Mouse (Mus musculus): ENCODE data around the gene Secisbp2l. TPM values are rescaled to one million over a fixed set of nuclear protein-coding genes. Genes with fewer than 3 reads are reported as not detected.

Secisbp2l gene
- polyA plus RNA-seq, 1 experiment from 2014 or later: 30.1 TPM

DNA sequence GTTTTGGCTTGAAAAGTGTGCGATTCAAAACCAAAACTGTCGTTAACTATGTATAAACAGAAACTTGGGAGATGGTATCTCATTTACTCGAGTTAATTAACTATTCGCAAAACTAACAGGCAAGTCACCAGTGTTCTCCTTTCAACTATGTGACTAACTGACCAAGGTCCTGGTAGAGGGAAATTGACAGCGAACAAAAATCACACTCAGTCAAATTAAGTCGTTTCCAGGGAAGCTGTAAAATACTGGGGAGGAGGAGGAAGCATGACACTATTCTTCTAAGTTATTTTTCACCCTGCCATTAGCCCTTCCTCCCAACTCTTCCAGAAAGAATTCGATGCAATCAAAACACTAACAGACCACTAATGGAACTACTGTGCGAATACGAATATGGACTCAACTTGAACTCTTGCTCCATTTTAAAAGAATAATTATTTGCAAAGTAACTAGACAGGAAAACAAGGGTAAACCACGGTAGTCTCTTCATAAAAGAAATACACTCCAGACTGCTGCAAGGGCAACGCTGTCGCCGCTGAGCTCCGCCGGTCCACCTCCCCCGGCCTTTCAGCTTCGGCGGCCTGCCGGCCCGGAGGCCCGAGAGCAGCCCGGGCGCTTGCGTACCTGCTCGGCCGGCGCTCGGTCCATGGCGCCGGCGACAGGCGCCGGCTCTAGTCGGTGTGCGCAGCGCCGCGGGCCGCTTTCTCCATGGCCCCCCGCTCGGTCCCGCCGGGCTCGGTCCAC, 522 bp downstream of the Secisbp2l start:
- 4% methylated on average over 43 of the region's 44 CpGs for WGBS
- peak overlapping the region; percentile 95 for H3K9ac ChIP-seq
- no peaks in the 10 kb centered on the region for H3K9me3 ChIP-seq
- H3K27me3 ChIP-seq: no peaks in the 10 kb centered on the region
- H3K4me2 ChIP-seq: peak overlapping the region; percentile 71
- H3K36me3 ChIP-seq (replicated peaks): no peaks in the 10 kb centered on the region
- peak; percentile 27; the same call in 1 of the 2 replicates for ATAC-seq (ENCODE audit: low FRiP score)
- peaks cover 18% of the 10 kb centered on the region for H3K4me1 ChIP-seq
- peak overlapping the region; percentile 94 for H3K4me3 ChIP-seq (replicated peaks)
- peak overlapping the region; percentile 81 for H3K27ac ChIP-seq

DNA sequence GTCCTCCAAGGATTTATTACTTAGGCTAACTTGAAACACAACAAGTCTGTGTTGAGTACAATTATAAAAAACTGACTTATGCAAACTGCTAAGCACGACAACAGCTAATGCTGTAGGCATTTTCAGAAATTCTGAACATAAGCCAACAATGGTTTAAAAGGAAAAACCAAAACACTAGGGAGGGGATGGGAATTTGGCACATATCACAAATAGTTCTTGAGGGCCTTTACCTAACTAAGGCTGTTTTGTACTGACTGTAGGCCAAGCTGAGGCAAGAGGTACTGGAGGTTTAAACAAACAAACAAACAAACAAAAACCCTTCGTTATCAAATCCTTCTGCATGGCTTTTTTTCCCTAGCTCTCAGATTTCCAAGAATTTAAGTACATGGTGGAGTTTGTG, 1.7 kb downstream of the Secisbp2l start:
- Histone ChIP-seq H3K4me2 (peak overlapping the region; percentile 71), H3K36me3 (replicated peaks) (no peaks in the 10 kb centered on the region), H3K9ac (peak overlapping the region; percentile 95; the same call in 1 of the 2 replicates), H3K9me3 (no peaks in the 10 kb centered on the region), H3K4me3 (replicated peaks) (0 out of 2 replicates have a peak overlapping the region, but pooled peaks have one; percentile 94), H3K27ac (no peak overlapping the region), H3K4me1 (peaks cover 18% of the 10 kb centered on the region), H3K27me3 (no peaks in the 10 kb centered on the region)
- no peak for ATAC-seq (ENCODE audit: low FRiP score)
- WGBS: 79% methylated on average over 2 of the region's 2 CpGs

DNA sequence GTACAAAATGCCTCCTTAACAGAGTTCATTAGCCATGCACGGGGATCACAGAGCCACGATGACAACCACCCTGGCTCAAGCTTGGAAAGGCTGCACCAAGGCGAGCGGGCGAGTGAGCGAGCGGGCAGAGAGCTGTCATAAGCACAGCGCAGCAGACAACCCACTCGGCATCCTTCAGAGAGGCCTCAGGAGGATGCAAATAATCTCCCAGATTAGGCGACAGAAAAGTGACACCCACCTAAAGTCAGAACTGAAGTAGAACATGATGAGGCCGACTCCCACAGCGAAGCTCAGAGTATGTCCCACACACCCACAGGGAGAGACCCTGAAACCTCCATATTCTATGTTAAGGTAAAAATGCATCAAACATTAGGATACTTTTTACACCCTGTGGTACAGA, 4.3 kb downstream of the Secisbp2l start:
- Histone ChIP-seq H3K9me3 (no peaks in the 10 kb centered on the region), H3K4me2 (no peak overlapping the region), H3K9ac (no peak overlapping the region), H3K4me3 (replicated peaks) (no peak overlapping the region), H3K27me3 (no peaks in the 10 kb centered on the region), H3K36me3 (replicated peaks) (peaks cover 15% of the 10 kb centered on the region), H3K4me1 (peaks cover 18% of the 10 kb centered on the region), H3K27ac (no peak overlapping the region)
- ATAC-seq (ENCODE audit: low FRiP score): no peak
- 89% methylated on average over 12 of the region's 12 CpGs for WGBS

DNA sequence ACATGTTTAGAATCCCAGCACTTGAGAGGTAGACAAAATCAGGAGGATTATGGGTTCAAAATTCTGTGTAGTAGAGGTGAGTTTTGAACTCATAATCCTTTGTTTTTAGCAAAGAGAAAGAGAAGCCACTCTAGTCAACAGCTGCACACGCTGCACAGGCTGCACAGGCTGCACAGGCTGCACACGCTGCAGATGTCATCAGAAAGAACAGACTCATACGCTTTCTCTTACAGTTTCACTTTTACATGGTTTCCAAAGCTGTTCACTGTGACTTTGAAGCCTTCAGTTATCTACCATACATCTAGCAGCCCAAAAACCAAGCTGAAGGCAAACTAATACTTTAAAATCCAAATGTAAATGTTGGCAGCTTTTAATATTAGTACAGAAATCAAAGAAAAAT, 5.7 kb downstream of the Secisbp2l start:
- Histone ChIP-seq H3K4me1 (peaks cover 18% of the 10 kb centered on the region), H3K36me3 (replicated peaks) (peaks cover 19% of the 10 kb centered on the region), H3K27ac (no peak overlapping the region), H3K4me3 (replicated peaks) (no peak overlapping the region), H3K27me3 (no peaks in the 10 kb centered on the region), H3K9me3 (no peaks in the 10 kb centered on the region), H3K4me2 (no peak overlapping the region), H3K9ac (no peak overlapping the region)
- WGBS: 91% methylated on average over 3 of the region's 3 CpGs
- no peak for ATAC-seq (ENCODE audit: low FRiP score)

DNA sequence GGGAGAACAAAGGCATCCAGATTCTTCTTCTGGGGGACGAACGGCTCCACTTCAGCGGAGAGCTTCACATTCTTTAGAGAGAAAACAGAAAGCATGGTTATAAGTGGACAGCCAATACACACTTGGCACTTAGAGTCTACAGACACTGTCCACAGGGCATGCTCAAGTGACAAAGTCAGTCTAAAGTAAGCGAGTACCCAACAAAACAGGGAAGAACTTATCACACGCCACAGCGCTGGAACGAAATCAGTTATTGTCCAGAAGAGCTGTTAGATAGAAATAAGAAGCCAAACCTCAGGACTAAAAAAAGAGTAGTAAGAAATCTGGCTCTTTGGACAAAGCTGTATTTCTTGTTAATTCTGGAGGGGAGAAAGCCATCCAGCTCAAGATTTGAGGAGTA, 7.0 kb downstream of the Secisbp2l start:
- Histone ChIP-seq H3K27ac (no peak overlapping the region), H3K27me3 (no peaks in the 10 kb centered on the region), H3K4me1 (peaks cover 5% of the 10 kb centered on the region; the same call in 1 of the 2 replicates), H3K9me3 (no peaks in the 10 kb centered on the region), H3K4me2 (no peak overlapping the region), H3K4me3 (replicated peaks) (no peak overlapping the region), H3K36me3 (replicated peaks) (peaks cover 24% of the 10 kb centered on the region), H3K9ac (no peak overlapping the region)
- ATAC-seq (ENCODE audit: low FRiP score): no peak
- 90% methylated on average over 7 of the region's 7 CpGs for WGBS

DNA sequence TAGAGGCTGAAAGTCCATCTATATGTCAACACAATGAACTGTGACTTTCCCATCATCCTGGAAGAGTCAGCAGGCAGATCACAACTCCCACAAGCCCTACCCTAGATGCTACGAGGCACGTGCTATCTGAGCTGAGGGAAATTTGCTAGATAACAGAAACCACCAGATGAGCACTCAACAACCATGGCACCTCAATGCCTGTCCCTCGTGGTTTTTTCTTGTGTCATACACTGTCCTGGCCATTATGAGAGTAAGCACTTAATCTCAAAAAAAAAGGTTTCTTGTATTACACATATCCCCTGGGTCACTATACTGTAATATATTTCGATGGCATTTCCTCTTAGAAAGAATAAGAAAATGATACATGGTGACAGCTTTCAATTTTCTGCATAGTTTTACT, 7.8 kb downstream of the Secisbp2l start:
- H3K4me3 ChIP-seq (replicated peaks): no peak overlapping the region
- H3K4me2 ChIP-seq: no peak overlapping the region
- no peak overlapping the region for H3K9ac ChIP-seq
- no peaks in the 10 kb centered on the region for H3K9me3 ChIP-seq
- H3K27me3 ChIP-seq: no peaks in the 10 kb centered on the region
- H3K4me1 ChIP-seq: no peaks in the 10 kb centered on the region
- no peak for ATAC-seq (ENCODE audit: low FRiP score)
- 94% methylated on average over 4 of the region's 4 CpGs for WGBS
- H3K27ac ChIP-seq: no peak overlapping the region
- H3K36me3 ChIP-seq (replicated peaks): peaks cover 31% of the 10 kb centered on the region

DNA sequence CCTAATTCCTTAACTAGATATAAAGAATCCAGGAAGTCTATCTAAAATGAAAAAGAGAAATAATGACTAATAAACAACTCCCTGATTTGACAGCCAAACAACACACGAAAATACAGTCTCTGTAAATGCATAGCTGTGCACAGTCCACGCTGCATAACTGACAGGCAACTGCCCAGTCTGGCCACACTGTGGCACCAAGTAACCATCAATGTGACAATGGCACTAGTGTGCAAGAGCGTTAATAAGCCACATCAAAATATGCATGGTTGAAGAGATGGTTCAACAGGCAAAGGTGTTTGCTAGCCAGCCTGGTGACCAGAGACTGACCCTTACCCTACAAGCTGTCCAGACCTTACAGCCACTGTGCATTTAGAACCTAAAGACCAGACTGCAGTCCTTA, 17.6 kb downstream of the Secisbp2l start:
- WGBS: 90% methylated on average over 3 of the region's 3 CpGs
- ATAC-seq (ENCODE audit: low FRiP score): no peak
- Histone ChIP-seq H3K36me3 (replicated peaks) (peaks cover 67% of the 10 kb centered on the region), H3K4me3 (replicated peaks) (no peak overlapping the region), H3K9ac (no peak overlapping the region), H3K4me2 (no peak overlapping the region), H3K27ac (no peak overlapping the region), H3K27me3 (no peaks in the 10 kb centered on the region), H3K4me1 (no peaks in the 10 kb centered on the region), H3K9me3 (no peaks in the 10 kb centered on the region)

DNA sequence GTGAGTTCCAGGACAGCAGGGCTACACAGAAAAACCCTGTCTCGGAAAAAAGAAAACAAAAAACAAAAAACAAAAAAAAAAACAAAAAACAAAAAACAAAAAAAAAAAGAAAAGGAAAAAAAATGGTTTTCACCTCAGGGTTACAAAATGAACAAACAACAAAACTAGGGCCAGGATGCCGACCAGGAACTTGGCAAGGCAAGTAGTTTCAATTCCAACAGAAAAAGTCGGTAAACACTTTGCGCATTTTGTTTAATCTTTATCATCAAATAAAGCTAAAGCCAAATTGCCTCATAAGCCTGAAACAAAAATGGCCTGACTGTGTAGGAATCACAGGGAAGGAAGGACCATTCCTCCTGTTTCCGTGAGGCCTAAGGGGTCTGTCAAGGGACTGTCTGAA, 18.1 kb downstream of the Secisbp2l start:
- no peaks in the 10 kb centered on the region for H3K9me3 ChIP-seq
- no peak for ATAC-seq (ENCODE audit: low FRiP score)
- no peak overlapping the region for H3K4me3 ChIP-seq (replicated peaks)
- H3K9ac ChIP-seq: no peak overlapping the region
- H3K4me2 ChIP-seq: no peak overlapping the region
- H3K27me3 ChIP-seq: no peaks in the 10 kb centered on the region
- no peak overlapping the region for H3K27ac ChIP-seq
- H3K36me3 ChIP-seq (replicated peaks): peaks cover 66% of the 10 kb centered on the region
- H3K4me1 ChIP-seq: no peaks in the 10 kb centered on the region
- 97% methylated on average over 5 of the region's 5 CpGs for WGBS

DNA sequence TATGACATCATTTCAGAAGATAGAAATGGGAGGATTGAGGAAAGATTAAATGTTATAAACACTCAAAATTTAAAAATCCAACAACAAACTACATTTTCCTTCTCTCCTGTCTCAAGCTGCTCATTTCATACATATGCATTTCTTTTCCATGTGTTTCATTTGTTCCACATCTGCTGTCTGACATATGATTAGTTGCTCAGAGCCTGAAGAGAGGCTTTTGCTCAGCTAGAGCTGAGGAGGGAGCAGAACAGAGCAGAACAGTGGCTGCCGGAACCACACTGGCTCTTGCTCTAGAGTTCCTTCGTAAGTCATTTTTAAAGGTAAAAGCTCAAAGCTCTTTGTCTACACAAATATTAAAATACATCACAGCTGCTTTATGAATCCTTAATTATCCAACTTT, 33.3 kb downstream of the Secisbp2l start:
- WGBS: 93% methylated on average over 2 of the region's 2 CpGs
- no peak for ATAC-seq (ENCODE audit: low FRiP score)
- Histone ChIP-seq H3K36me3 (replicated peaks) (peaks cover 81% of the 10 kb centered on the region), H3K27me3 (no peaks in the 10 kb centered on the region), H3K4me2 (no peak overlapping the region), H3K9ac (no peak overlapping the region), H3K4me1 (no peaks in the 10 kb centered on the region), H3K9me3 (no peaks in the 10 kb centered on the region), H3K4me3 (replicated peaks) (no peak overlapping the region), H3K27ac (no peak overlapping the region)

DNA sequence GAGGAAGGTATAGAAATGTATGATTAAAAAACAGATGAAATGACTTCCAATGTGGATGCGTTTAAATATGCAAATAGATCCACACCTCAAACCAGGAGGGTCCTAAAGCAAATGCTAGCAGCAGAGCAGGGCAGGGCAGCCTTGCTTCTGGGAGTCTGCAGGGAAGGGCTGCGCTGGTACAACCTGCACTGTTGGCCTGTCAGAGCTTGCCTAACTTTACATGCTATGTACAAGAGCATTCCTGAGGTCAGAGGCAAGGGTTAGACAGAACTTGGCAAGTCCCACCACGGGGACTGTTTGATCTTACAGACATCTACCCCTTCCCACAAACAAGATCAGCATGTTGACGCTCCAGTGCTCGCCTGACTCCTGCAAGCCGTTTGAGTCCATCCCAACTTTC, 43.3 kb downstream of the Secisbp2l start:
- H3K4me1 ChIP-seq: no peaks in the 10 kb centered on the region
- WGBS: 90% methylated on average over 6 of the region's 6 CpGs
- no peak overlapping the region for H3K4me2 ChIP-seq
- H3K9me3 ChIP-seq: no peaks in the 10 kb centered on the region
- H3K4me3 ChIP-seq (replicated peaks): no peak overlapping the region
- no peak for ATAC-seq (ENCODE audit: low FRiP score)
- H3K36me3 ChIP-seq (replicated peaks): peaks cover 46% of the 10 kb centered on the region
- no peak overlapping the region for H3K9ac ChIP-seq
- no peaks in the 10 kb centered on the region for H3K27me3 ChIP-seq
- no peak overlapping the region for H3K27ac ChIP-seq

DNA sequence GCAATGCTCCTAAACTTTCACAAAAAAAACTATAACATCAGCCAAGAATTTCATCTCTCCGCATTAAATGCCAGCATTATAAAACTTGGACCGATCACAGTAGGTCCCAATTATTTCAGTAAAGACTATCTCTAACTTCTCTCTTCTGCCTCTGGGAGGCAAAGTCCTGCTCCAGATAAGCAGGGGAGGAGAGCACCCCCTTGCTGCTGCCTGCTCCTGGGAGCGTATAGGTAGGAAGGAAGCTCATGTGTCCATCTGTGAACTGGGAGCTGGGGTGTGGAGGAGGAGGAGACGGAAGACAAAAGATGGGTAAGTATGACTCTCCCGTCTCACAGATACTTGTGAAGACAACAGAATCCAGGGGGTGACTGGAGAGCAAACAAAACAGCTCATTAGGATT, 44.0 kb downstream of the Secisbp2l start:
- Histone ChIP-seq H3K4me2 (no peak overlapping the region), H3K27me3 (no peaks in the 10 kb centered on the region), H3K27ac (no peak overlapping the region), H3K9ac (no peak overlapping the region), H3K4me3 (replicated peaks) (no peak overlapping the region), H3K36me3 (replicated peaks) (peaks cover 40% of the 10 kb centered on the region), H3K9me3 (no peaks in the 10 kb centered on the region), H3K4me1 (no peaks in the 10 kb centered on the region)
- ATAC-seq (ENCODE audit: low FRiP score): no peak
- WGBS: 78% methylated on average over 5 of the region's 5 CpGs

DNA sequence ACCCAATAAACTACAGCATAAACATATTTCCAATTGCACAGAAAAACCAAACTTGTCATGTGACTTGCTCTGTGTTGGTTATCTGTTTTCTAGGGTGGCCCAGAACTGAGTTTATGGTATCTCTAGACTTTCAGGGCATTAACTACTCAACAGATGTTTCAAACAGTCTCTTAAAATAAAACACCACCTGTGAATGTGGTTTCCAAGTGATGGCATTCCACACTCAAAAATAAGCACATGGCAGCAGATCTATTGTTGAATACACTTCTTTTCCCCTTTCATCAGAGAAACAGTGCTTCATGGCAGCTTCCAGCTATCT, 46.7 kb downstream of the Secisbp2l start:
- no peaks in the 10 kb centered on the region for H3K27me3 ChIP-seq
- H3K9ac ChIP-seq: no peak overlapping the region
- H3K9me3 ChIP-seq: no peaks in the 10 kb centered on the region

DNA sequence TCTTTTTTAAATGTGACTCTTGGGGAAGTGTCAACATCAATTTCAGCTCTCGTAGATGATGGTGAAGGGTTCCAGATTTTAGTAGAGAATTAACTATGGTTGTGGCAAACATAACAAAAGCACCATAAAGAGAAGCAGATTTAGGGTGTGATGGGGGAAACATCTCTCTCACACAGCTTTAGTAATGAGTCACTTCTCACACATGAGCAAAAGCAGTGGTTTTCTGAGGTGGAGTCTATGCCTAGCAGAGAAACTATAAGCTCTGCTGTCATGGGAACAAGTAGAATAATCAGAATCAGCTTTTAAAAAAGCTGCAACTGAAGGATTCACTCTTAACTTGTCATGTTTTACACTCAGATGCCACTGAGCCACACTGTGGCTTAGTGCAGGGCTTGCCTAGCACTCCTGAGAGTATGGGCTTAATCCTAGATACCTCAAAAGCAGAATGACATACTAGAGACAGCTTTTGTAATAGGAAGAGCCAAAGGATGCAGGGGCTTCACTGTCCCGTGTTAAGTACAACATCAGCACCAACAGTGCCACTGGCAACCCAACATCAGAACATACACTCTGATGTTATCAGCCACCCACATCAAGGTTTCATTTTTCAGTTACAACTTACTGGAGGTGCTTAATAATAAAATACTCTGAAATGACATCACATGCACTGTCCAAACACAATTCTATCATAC, 47.2 kb downstream of the Secisbp2l start:
- 74% methylated on average over 2 of the region's 2 CpGs for WGBS
- no peak for ATAC-seq (ENCODE audit: low FRiP score)
- H3K4me1 ChIP-seq: peaks cover 11% of the 10 kb centered on the region
- peaks cover 18% of the 10 kb centered on the region for H3K36me3 ChIP-seq (replicated peaks)
- H3K27ac ChIP-seq: no peak overlapping the region
- H3K27me3 ChIP-seq: peaks cover 4% of the 10 kb centered on the region; the same call in 1 of the 2 replicates
- H3K9ac ChIP-seq: no peak overlapping the region
- no peaks in the 10 kb centered on the region for H3K9me3 ChIP-seq
- H3K4me2 ChIP-seq: no peak overlapping the region
- H3K4me3 ChIP-seq (replicated peaks): no peak overlapping the region

More for the DNA sequence above, 46.7 kb downstream of the Secisbp2l start:
- no peak overlapping the region for H3K4me3 ChIP-seq (replicated peaks)
- H3K36me3 ChIP-seq (replicated peaks): peaks cover 21% of the 10 kb centered on the region
- no peak overlapping the region for H3K27ac ChIP-seq
- H3K4me1 ChIP-seq: peaks cover 11% of the 10 kb centered on the region
- ATAC-seq (ENCODE audit: low FRiP score): no peak
- H3K4me2 ChIP-seq: no peak overlapping the region

Data from forebrain, embryonic 12.5 days (tissue).